Mouse (Mus musculus) myocyte (in vitro differentiated cells): Measurements from ENCODE around the gene Inpp5d.

ENCODE experiments used
- CEBPB ChIP-seq: IDR thresholded peaks from 2 replicates; pipeline ENCODE4 v1.6.1; 2011; ENCODE audit warnings: mild to moderate bottlenecking, moderate library complexity; ENCODE audit not compliant: poor library complexity, insufficient read depth, severe bottlenecking
- POLR2A ChIP-seq: IDR thresholded peaks from one replicate; pipeline ENCODE4 v1.6.1; 2011; ENCODE audit warnings: low read depth, mild to moderate bottlenecking, control low read depth, moderate library complexity; ENCODE audit not compliant: insufficient read length
- REST ChIP-seq: IDR thresholded peaks from one replicate; pipeline ENCODE4 v1.6.1; 2011; ENCODE audit warnings: mild to moderate bottlenecking, control low read depth, moderate library complexity; ENCODE audit not compliant: insufficient read depth, insufficient read length

DNA sequence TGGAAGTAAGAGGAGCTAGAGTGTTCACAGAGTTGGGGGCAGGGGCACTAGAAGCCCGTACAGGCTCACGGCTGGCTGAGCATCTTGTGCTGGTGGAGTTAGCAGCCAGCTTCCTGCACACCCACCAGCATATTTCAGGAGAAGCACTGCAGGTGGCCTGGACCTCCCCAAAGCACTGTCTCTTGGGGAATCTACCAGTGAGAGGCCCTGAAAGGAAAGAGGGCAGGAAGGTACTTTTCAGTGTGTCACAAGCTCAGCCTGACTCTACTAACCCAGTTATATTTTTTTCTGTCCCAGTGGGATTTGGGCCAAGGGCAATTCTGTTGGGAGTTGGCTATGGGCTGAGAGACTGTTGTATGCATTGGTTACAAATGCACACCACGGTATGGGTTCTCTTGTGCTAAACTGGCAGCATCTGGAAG lies 1.8 kb downstream of the Inpp5d start:
- no peak for TF ChIP-seq POLR2A
- no peak for TF ChIP-seq REST
- TF ChIP-seq CEBPB: no peak
